Mouse (Mus musculus): ENCODE measurements around the gene Dok5. TPM values are rescaled to one million over a fixed set of nuclear protein-coding genes. Genes with fewer than 3 reads are reported as not detected.

The Dok5 gene
- total and polyA plus RNA-seq, 3 experiments, result not detected

- no peaks in the 10 kb centered on the region for H3K9me3 ChIP-seq (replicated peaks; ENCODE audit: insufficient read depth, low read length)
- TF ChIP-seq JUND (IDR thresholded peaks at IDR 0.05; ENCODE audit: low read depth, low read length), result no peak
- no peak for TF ChIP-seq ETS1 (IDR thresholded peaks at IDR 0.05; ENCODE audit: low read depth, low read length)
- TF ChIP-seq EP300 (IDR thresholded peaks at IDR 0.05; ENCODE audit: low read depth in 1 of 2, low read length in 2 of 2), result no peak
- TF ChIP-seq POLR2AphosphoS2 (IDR thresholded peaks at IDR 0.05; ENCODE audit: low read length), result no peak
- no peaks in the 10 kb centered on the region for H3K36me3 ChIP-seq (ENCODE audit: control insufficient read depth in 1 of 2, insufficient read depth in 2 of 2, low read length in 2 of 2)
Observed at GRCm38 (mm10) chr2:170902204-170903028, 170.8 kb downstream of the Dok5 start.

GRCm38 (mm10) chr2:170903029-170903306 is 171.4 kb downstream of the Dok5 start:
- Histone ChIP-seq H3K36me3 (ENCODE audit: control insufficient read depth in 1 of 2, insufficient read depth in 2 of 2, low read length in 2 of 2) (no peaks in the 10 kb centered on the region), H3K27me3 (ENCODE audit: control insufficient read depth in 1 of 2, insufficient read depth in 2 of 2, low read length in 2 of 2) (no peaks in the 10 kb centered on the region), H3K9ac (ENCODE audit: control insufficient read depth, low read depth, low read length, poor library complexity, severe bottlenecking) (no peak overlapping the region), H3K27ac (ENCODE audit: control insufficient read depth, low read depth, low read length) (no peak overlapping the region), H3K79me2 (ENCODE audit: control insufficient read depth, insufficient read depth, low read length, poor library complexity) (no peaks in the 10 kb centered on the region), H3K4me1 (ENCODE audit: control insufficient read depth in 1 of 2, insufficient read depth in 2 of 2, low read length in 2 of 2) (no peaks in the 10 kb centered on the region), H3K4me3 (ENCODE audit: control insufficient read depth in 1 of 2, insufficient read depth in 1 of 2, low read depth in 2 of 2, low read length in 2 of 2) (no peak overlapping the region), H3K9me3 (replicated peaks; ENCODE audit: insufficient read depth, low read length) (no peaks in the 10 kb centered on the region)
- TF ChIP-seq HCFC1 (IDR thresholded peaks at IDR 0.05; ENCODE audit: low read depth, low read length) (no peak), JUND (IDR thresholded peaks at IDR 0.05; ENCODE audit: low read depth, low read length) (no peak)
- no peak for DNase-seq (ENCODE audit: low read depth, low spot score)

More at GRCm38 (mm10) chr2:170902204-170903028, 170.8 kb downstream of the Dok5 start:
- Histone ChIP-seq H3K27ac (ENCODE audit: control insufficient read depth, low read depth, low read length) (no peak overlapping the region), H3K79me2 (ENCODE audit: control insufficient read depth, insufficient read depth, low read length, poor library complexity) (no peaks in the 10 kb centered on the region), H3K4me3 (ENCODE audit: control insufficient read depth in 1 of 2, insufficient read depth in 1 of 2, low read depth in 2 of 2, low read length in 2 of 2) (no peak overlapping the region), H3K4me1 (ENCODE audit: control insufficient read depth in 1 of 2, insufficient read depth in 2 of 2, low read length in 2 of 2) (no peaks in the 10 kb centered on the region), H3K9ac (ENCODE audit: control insufficient read depth, low read depth, low read length, poor library complexity, severe bottlenecking) (no peak overlapping the region), H3K27me3 (ENCODE audit: control insufficient read depth in 1 of 2, insufficient read depth in 2 of 2, low read length in 2 of 2) (no peaks in the 10 kb centered on the region)
- DNase-seq (ENCODE audit: low read depth, low spot score), result no peak

- Histone ChIP-seq H3K9ac (ENCODE audit: control insufficient read depth, low read depth, low read length, poor library complexity, severe bottlenecking) (no peak overlapping the region), H3K27me3 (ENCODE audit: control insufficient read depth in 1 of 2, insufficient read depth in 2 of 2, low read length in 2 of 2) (no peaks in the 10 kb centered on the region), H3K4me1 (ENCODE audit: control insufficient read depth in 1 of 2, insufficient read depth in 2 of 2, low read length in 2 of 2) (no peaks in the 10 kb centered on the region), H3K4me3 (ENCODE audit: control insufficient read depth in 1 of 2, insufficient read depth in 1 of 2, low read depth in 2 of 2, low read length in 2 of 2) (no peak overlapping the region), H3K9me3 (replicated peaks; ENCODE audit: insufficient read depth, low read length) (no peaks in the 10 kb centered on the region), H3K36me3 (ENCODE audit: control insufficient read depth in 1 of 2, insufficient read depth in 2 of 2, low read length in 2 of 2) (no peaks in the 10 kb centered on the region), H3K79me2 (ENCODE audit: control insufficient read depth, insufficient read depth, low read length, poor library complexity) (no peaks in the 10 kb centered on the region), H3K27ac (ENCODE audit: control insufficient read depth, low read depth, low read length) (no peak overlapping the region)
- no peak for TF ChIP-seq RCOR1 (IDR thresholded peaks at IDR 0.05; ENCODE audit: low read depth, low read length)
- TF ChIP-seq CTCF (IDR thresholded peaks at IDR 0.05 in 2 of 3, conservative IDR thresholded peaks at IDR 0.05 in 1 of 3; ENCODE audit: control insufficient read depth in 1 of 3, insufficient read depth in 1 of 3, low read depth in 2 of 3, low read length in 3 of 3, poor library complexity in 1 of 3, severe bottlenecking in 1 of 3), result no peak
- no peak for TF ChIP-seq MAX (IDR thresholded peaks at IDR 0.05; ENCODE audit: low read length)
- TF ChIP-seq MYC (IDR thresholded peaks at IDR 0.05; ENCODE audit: low read depth, low read length), result no peak
- no peak for TF ChIP-seq TCF12 (IDR thresholded peaks at IDR 0.05; ENCODE audit: low read depth, low read length)
- TF ChIP-seq CHD1 (IDR thresholded peaks at IDR 0.05; ENCODE audit: low read depth, low read length), result no peak
- DNase-seq (ENCODE audit: low read depth, low spot score), result no peak
Observed at GRCm38 (mm10) chr2:170903367-170903766, 171.8 kb downstream of the Dok5 start.
